Mouse (Mus musculus) testis, adult 2 months (tissue): ENCODE results near the gene Ppp2r5b.

ENCODE experiments used
- CTCF ChIP-seq: fragments of 200-500 bp; IDR thresholded peaks from 2 replicates; pipeline ENCODE4 v1.5.1; 2012; ENCODE audit warnings: low read depth, mild to moderate bottlenecking, inconsistent platforms, low read length, moderate library complexity; ENCODE audit not compliant: control insufficient read depth, insufficient read depth, insufficient replicate concordance
- POLR2A ChIP-seq: fragments of 200-500 bp; IDR thresholded peaks from 2 replicates; pipeline ENCODE4 v1.6.1; 2012; ENCODE audit warnings: low read depth, mild to moderate bottlenecking, inconsistent platforms, low read length, moderate library complexity; ENCODE audit not compliant: control insufficient read depth

DNA sequence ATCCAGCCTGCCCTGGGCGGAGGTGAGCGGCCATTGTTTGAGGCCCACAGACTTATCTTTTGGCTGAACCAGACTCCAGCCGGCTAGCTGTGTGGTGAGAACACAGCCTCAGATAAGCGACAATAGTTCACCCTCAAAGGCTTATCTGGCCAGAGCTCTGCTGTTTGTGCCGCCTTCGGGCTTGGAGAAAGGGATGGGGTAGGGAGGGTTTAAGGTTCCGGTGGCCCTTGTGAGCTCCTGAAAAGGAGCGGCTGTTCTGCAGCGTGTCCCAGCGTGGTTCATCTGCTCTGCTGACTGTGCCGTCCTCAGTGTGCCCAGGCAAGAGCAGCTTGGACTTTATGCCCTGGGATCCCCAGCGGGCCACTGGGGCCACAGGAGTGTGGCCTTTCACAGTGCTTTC lies 48.8 kb upstream of the Ppp2r5b start:
- TF ChIP-seq POLR2A (no peak), CTCF (no peak)
